Mouse (Mus musculus): ENCODE results near the gene Pomc.

DNA sequence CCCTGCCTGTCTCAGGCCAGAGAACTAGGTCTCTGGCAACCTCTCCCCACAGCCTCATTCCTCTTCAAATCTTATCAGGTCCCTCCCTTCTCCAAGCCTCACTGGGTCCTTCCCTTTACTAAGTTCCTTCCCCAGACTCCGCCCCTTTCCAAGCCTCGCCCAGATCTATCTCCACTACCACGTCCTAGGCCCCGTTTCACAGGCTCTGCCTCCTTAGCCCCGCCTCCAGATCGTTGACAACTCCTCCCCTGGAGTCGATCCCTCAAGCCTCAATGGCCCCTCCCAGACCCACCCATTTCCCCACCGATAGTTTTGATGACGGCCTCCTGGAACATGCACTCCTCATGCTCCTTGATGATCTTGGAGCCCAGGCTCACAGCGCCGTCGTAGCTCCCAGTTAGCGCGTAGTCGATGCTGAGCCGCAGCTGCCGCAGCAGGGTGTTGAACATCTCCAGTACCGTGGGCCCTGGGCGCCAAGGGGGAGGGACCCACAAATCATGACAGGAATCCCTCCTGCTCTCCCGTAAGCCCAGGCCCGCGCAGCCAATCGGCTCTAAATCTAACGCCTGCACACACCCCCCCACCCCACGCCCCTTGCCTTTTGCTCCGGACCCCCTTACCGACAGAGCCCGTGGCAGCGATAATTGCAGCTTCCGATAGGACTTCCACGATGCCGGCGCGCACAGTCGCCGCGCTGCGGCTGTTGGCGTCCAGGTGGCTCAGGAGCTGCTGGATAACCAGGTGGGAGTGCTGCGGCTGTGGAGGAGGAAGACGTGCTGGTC, 26.8 kb downstream of the Pomc start:
- TF ChIP-seq POLR2A (IDR thresholded peaks at IDR 0.05; ENCODE audit: borderline replicate concordance, extremely low read depth, insufficient read depth, insufficient read length, poor library complexity, severe bottlenecking), result no peak
- no peak for TF ChIP-seq CTCF (IDR thresholded peaks at IDR 0.05; ENCODE audit: borderline replicate concordance, extremely low read depth, insufficient read depth, insufficient read length)
